Mouse (Mus musculus) T-cell, adult 2 months (primary cell): Measurements from ENCODE around the gene Ak1.
A peak's percentile ranks its signal among the peaks of the same experiment; 100 is the strongest.

Experiments used
- DNase-seq: peaks from one replicate; pipeline ENCODE4 v3.0.0; 2022; ENCODE audit warnings: low spot score

Ak1 gene

GRCm38 (mm10) chr2:32601417-32602065 is 20.0 kb upstream of the Ak1 start:
- peak; percentile 19 for DNase-seq

GRCm38 (mm10) chr2:32602600-32603054 is 18.9 kb upstream of the Ak1 start:
- peak; percentile 83 for DNase-seq

- no peak for DNase-seq
Measured at GRCm38 (mm10) chr2:32604631-32605030, 16.9 kb upstream of the Ak1 start.

DNA sequence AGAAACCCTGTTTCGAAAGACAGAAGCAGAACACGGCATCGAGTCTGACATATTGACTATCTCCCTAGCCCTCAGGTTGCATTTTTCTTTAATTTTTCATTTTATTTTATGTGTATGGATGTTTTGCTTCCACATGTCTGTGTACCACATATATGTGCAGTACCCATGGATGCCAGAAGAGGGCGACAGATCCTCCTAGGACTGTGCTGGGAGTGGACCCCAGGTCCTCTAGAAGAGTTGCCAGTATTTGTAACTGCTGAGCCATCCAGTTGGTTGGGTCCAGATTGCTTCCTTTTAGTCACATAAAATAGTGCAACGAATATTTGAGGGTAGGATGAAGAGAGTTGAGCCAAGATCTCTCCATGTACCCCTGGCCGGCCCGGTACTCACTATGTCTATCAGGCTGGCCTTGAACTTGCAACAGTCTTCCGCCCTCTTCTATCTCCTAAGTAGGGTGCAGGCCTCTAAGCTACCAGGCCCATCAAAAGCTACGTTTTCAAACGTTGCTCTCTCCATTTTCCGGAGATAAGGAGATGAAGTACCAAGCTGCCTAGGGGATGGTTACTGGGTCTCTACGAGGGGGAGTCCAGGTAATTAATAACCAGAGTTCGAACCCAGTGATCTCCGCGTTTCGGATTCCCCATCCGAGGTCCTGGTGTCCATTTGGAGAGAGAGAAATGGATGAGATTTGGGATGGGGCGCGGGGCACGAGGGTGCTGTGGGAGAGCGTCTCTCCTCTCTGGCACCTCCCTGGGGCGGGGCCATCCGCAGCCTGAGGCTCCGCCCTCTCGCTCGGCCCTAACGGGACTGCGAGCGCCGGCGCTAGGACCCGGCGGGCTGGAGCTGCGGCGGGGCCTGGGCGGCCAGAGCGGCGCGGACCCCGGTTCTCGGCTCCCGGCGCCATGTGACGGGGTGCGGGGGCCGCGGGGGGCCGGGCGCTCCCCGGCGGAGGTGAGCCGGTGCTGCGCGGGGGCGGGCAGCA is 15.1 kb upstream of the Ak1 start:
- DNase-seq, result peak; percentile 58

GRCm38 (mm10) chr2:32607262-32607947 is 14.2 kb upstream of the Ak1 start:
- peak; percentile 36 for DNase-seq

GRCm38 (mm10) chr2:32608141-32608777 is 13.3 kb upstream of the Ak1 start:
- DNase-seq, result peak; percentile 27

GRCm38 (mm10) chr2:32608778-32609435 is 12.7 kb upstream of the Ak1 start:
- DNase-seq, result no peak

DNA sequence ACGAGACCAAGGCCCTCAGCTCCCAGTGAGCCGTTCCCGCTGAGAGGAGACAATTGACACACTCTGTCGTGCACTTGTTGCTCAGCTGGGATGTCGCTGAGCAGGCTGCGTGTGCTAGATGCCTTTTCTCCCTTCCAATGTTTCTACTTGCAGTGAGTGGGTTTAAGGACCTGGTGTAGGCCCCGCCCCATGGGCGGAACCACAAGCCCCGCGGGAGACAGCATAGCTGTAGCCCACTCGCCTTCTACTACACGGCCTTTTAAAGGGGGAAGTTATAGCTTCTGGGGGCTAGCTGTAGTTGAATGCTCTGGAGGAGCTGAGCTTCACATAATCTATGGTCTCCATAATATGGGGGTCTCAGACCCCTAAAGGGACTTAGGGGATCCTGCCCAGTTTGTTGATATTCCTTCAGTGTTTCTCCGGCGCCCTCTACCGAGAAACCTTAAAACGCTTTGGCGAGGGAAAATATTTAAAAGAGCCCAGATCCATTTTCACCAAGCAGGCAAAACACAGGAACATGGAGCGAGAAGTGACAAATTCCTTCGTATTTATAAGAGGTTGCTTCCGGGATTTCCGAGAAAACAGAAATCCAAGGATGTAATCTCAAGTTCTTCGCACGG is 10.8 kb upstream of the Ak1 start:
- no peak for DNase-seq

GRCm38 (mm10) chr2:32612274-32612673 is 9.3 kb upstream of the Ak1 start:
- DNase-seq, result no peak

DNA sequence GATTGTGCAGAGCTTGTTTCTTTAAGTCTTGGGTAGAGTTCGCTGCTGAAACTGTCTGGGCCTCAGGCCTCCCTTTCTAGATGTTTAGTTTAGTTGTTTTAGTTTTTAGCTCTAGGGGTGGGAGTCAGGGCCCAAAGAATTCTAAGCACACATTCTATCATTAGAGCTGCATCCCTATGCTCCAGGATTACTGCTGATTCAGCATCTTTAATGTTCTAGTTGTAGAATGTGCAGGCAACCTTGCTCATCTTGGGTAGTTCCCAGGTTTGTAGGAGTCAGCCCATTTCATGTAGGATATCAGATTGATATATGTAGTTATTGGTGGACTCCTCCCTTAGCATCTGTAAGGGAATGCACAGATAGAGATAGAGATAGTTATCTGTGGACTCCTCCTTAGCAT is 4.4 kb upstream of the Ak1 start:
- no peak for DNase-seq

DNA sequence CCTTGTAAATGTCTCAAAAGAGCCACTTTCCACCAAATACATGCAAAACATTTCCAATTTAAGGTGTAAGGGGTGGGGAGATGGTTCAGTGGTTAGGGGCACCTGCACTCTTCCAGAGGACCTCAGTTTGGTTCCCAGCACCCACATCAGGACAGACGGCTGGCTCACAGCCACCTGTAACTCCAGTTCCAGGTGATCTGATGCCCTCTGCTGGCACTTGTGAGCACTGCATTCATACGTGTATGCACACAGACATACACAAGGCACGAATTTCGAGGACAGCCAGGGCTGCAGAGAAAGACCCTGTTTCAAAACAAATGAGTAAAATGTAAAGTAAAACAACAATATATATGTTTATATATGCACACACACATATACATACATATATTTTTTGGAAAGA is 4.0 kb upstream of the Ak1 start:
- DNase-seq, result no peak

GRCm38 (mm10) chr2:32618051-32618450 is 3.5 kb upstream of the Ak1 start:
- DNase-seq, result no peak

- no peak for DNase-seq
Measured at GRCm38 (mm10) chr2:32620682-32621516, 659 bp upstream of the Ak1 start.

DNA sequence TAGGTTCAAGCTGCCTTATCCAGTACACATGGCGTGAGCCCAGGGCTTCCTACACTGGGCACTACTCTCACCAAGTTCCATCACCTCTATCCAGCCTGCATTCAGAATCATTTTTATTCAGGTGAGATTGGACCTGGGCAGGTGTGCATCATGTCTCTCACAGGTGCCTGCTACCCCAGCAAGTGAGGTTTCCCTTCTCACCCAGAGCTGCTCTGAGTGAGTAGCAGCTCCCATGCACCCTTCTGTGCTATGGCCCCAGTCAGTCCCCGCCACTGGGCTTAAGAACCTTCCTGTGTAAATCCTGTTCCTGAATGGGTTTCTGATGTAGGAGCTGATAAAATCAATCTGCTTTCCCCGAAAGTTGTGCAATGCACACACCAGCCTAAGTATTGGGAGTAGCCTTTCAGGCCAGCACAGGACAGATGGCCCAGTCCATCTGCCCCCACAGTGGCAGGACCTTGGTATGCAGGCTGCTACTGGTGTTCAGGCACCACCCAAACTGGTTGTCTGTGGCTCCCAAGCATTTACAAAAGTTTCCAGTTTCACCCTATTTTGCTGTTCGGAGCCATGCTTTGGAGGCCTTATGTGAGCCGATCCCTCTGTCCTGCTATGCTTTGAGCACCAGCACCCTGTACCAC is 2.7 kb downstream of the Ak1 start:
- DNase-seq, result no peak

DNA sequence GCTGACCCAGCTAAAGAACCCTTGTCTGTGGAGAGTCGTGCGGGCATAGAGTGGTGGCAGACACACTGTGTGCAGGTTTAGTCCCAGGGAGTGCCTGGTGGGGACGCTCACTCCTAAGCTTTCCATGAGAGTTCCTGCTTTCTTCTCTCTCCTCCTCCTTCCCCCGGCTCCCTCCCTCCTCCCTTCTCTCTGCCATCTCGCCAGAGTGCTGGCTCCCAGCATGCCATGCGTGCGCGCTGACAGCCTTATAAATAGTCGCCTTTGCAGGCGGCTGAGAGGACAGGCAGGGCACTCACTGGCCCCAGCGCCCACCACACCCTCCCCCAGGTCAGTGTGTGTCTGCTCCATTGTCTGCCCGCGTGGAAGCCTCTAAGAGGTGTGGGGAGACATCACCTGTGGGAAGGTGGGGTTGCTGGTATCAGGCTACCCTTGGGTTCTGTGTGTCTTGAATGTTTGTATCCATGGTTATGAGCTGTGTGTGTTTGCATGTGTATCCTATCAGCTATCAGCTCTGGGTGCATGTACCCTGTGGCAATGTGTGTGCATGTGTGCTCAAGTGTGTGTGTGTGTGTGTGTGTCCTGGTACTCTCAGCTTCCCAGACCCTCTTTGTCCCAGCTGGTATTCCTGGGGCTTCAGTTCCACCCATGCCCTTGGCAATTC is 3.8 kb downstream of the Ak1 start:
- no peak for DNase-seq

- no peak for DNase-seq
Measured at GRCm38 (mm10) chr2:32625873-32626694, 4.5 kb downstream of the Ak1 start.

- no peak for DNase-seq
Measured at GRCm38 (mm10) chr2:32627266-32628043, 5.9 kb downstream of the Ak1 start.
